Mouse (Mus musculus) embryonic fibroblast, embryonic 13.5 days (primary cell): ENCODE results near the gene Efl1. TPM values are rescaled to one million over a fixed set of nuclear protein-coding genes. Genes with fewer than 3 reads are reported as not detected.

ENCODE experiments used
- H3K27ac ChIP-seq: 2 replicates; pipeline ENCODE4 v1.5.1; 2012; ENCODE audit warnings: low read length, control low read depth, inconsistent platforms; ENCODE audit not compliant: insufficient read depth
- H3K4me1 ChIP-seq: 2 replicates; pipeline ENCODE4 v1.6.1; 2011; ENCODE audit warnings: low read length; ENCODE audit not compliant: control insufficient read depth, insufficient read depth
- H3K4me3 ChIP-seq: 2 replicates; pipeline ENCODE4 v1.5.1; 2011; ENCODE audit warnings: mild to moderate bottlenecking, control low read depth, low read length; ENCODE audit not compliant: insufficient read depth
- CTCF ChIP-seq: IDR thresholded peaks from 2 replicates; pipeline ENCODE4 v1.5.1; 2011; ENCODE audit warnings: mild to moderate bottlenecking, control low read depth, low read length, moderate library complexity, borderline replicate concordance; ENCODE audit not compliant: insufficient read depth
- POLR2A ChIP-seq: IDR thresholded peaks from 2 replicates; pipeline ENCODE4 v1.6.1; 2011; ENCODE audit warnings: low read depth, mild to moderate bottlenecking, control low read depth, low read length, moderate library complexity
- polyA plus RNA-seq: library from polyadenylated mRNA; stranded (reverse); fragments of >200 nt; gene quantifications from 2 replicates; pipeline ENCODE4 v1.2.4, GENCODE M21; 2011; ENCODE audit warnings: low read depth; ENCODE audit not compliant: missing spikeins, insufficient read length

The Efl1 gene
- polyA plus RNA-seq, 1 experiment = 24.0 TPM

GRCm38 (mm10) chr7:82733118-82733517, 84.7 kb downstream of the Efl1 start:
- H3K27ac ChIP-seq = peak overlapping the region; percentile 88
- TF ChIP-seq CTCF (no peak), POLR2A (no peak)
- H3K4me1 ChIP-seq = peaks cover 7% of the 10 kb centered on the region; the same call in 1 of the 2 replicates
- H3K4me3 ChIP-seq = no peak overlapping the region

- no peak overlapping the region for H3K4me3 ChIP-seq
- TF ChIP-seq CTCF = no peak
- TF ChIP-seq POLR2A = no peak
- H3K4me1 ChIP-seq = peaks cover 7% of the 10 kb centered on the region; the same call in 1 of the 2 replicates
- H3K27ac ChIP-seq = peak overlapping the region; percentile 88
These were observed 85.6 kb downstream of the Efl1 start for GRCm38 (mm10) chr7:82733995-82734394.

GRCm38 (mm10) chr7:82734748-82735600, 86.6 kb downstream of the Efl1 start:
- TF ChIP-seq CTCF = no peak
- TF ChIP-seq POLR2A = no peak
- Histone ChIP-seq H3K27ac (peak overlapping the region; percentile 17; the same call in 1 of the 2 replicates), H3K4me3 (no peak overlapping the region), H3K4me1 (peaks cover 7% of the 10 kb centered on the region; the same call in 1 of the 2 replicates)

GRCm38 (mm10) chr7:82743116-82743765, 94.8 kb downstream of the Efl1 start:
- H3K27ac ChIP-seq = no peak overlapping the region
- H3K4me1 ChIP-seq = no peaks in the 10 kb centered on the region
- H3K4me3 ChIP-seq = no peak overlapping the region
- TF ChIP-seq POLR2A (no peak), CTCF (no peak)

GRCm38 (mm10) chr7:82744167-82744715, 95.8 kb downstream of the Efl1 start:
- Histone ChIP-seq H3K4me1 (no peaks in the 10 kb centered on the region), H3K27ac (no peak overlapping the region), H3K4me3 (no peak overlapping the region)
- TF ChIP-seq CTCF = no peak
- TF ChIP-seq POLR2A = no peak

GRCm38 (mm10) chr7:82748812-82749211, 100.4 kb downstream of the Efl1 start:
- H3K4me1 ChIP-seq = peaks cover 4% of the 10 kb centered on the region; the same call in 1 of the 2 replicates
- no peak overlapping the region for H3K4me3 ChIP-seq
- no peak overlapping the region for H3K27ac ChIP-seq
- TF ChIP-seq CTCF (no peak), POLR2A (no peak)

- H3K27ac ChIP-seq = no peak overlapping the region
- peaks cover 4% of the 10 kb centered on the region; the same call in 1 of the 2 replicates for H3K4me1 ChIP-seq
- H3K4me3 ChIP-seq = no peak overlapping the region
- TF ChIP-seq CTCF = no peak
- TF ChIP-seq POLR2A = no peak
These were observed 100.8 kb downstream of the Efl1 start for GRCm38 (mm10) chr7:82749239-82749638.

- no peak overlapping the region for H3K4me3 ChIP-seq
- peaks cover 4% of the 10 kb centered on the region; the same call in 1 of the 2 replicates for H3K4me1 ChIP-seq
- TF ChIP-seq POLR2A = no peak
- no peak for TF ChIP-seq CTCF
- H3K27ac ChIP-seq = no peak overlapping the region
These were observed 104.0 kb downstream of the Efl1 start for GRCm38 (mm10) chr7:82752171-82753085.
